Mouse (Mus musculus) heart, embryonic 14.5 days (tissue): ENCODE data around the gene Slbp. TPM values are rescaled to one million over a fixed set of nuclear protein-coding genes. Genes with fewer than 3 reads are reported as not detected.

Experiments used
- ATAC-seq: fragments of 200-750 bp; cut with Nextera tagmentation; 2 replicates; pipeline ENCODE4 v1.8.0; 2017; ENCODE audit warnings: low read depth, moderate TSS enrichment; ENCODE audit not compliant: insufficient number of reproducible peaks, insufficient read depth, low FRiP score
- H3K27ac ChIP-seq, 2 experiments: fragments of 200-500 bp in 1 of 2; fragments of 300-500 bp in 1 of 2; sonication (generic) in 1 of 2; replicated peaks in 1 of 2; 2 replicates each; pipeline ENCODE4 v1.5.1; 2012 to 2014; ENCODE audit warnings: low read depth in 2 of 2, low read length in 2 of 2, control low read depth in 1 of 2, mild to moderate bottlenecking in 1 of 2, mixed read lengths in 1 of 2; ENCODE audit not compliant: control insufficient read depth in 1 of 2, insufficient read depth in 1 of 2
- H3K27me3 ChIP-seq: fragments of 300-500 bp; sonication (generic); 2 replicates; pipeline ENCODE4 v1.6.1; 2014; ENCODE audit warnings: mild to moderate bottlenecking, low read length, control low read depth; ENCODE audit not compliant: control insufficient read depth, insufficient read depth
- H3K36me3 ChIP-seq: fragments of 300-500 bp; sonication (generic); 2 replicates; pipeline ENCODE4 v1.6.1; 2014; ENCODE audit warnings: mild to moderate bottlenecking, control low read depth, low read length, mixed read lengths; ENCODE audit not compliant: control insufficient read depth, insufficient read depth
- H3K4me1 ChIP-seq, 2 experiments: fragments of 200-500 bp in 1 of 2; fragments of 300-500 bp in 1 of 2; sonication (generic) in 1 of 2; 2 replicates each; pipeline ENCODE4 v1.6.1; 2012 to 2014; ENCODE audit warnings: low read length in 2 of 2, control low read depth in 1 of 2, mixed read lengths in 1 of 2; ENCODE audit not compliant: control insufficient read depth in 2 of 2, insufficient read depth in 2 of 2
- H3K4me2 ChIP-seq: fragments of 300-500 bp; sonication (generic); 2 replicates; pipeline ENCODE4 v1.6.1; 2014; ENCODE audit warnings: mild to moderate bottlenecking, low read length
- H3K4me3 ChIP-seq, 2 experiments: fragments of 200-500 bp in 1 of 2; fragments of 300-500 bp in 1 of 2; sonication (generic) in 1 of 2; 2 replicates each; pipeline ENCODE4 v1.5.1; 2012 to 2014; ENCODE audit warnings: low read length in 2 of 2, mild to moderate bottlenecking in 2 of 2, control low read depth in 1 of 2, low read depth in 1 of 2, moderate library complexity in 1 of 2; ENCODE audit not compliant: control insufficient read depth in 1 of 2, insufficient read depth in 1 of 2
- H3K9ac ChIP-seq: fragments of 300-500 bp; sonication (generic); 2 replicates; pipeline ENCODE4 v1.6.1; 2014; ENCODE audit warnings: mild to moderate bottlenecking, low read length
- H3K9me3 ChIP-seq: fragments of 300-500 bp; sonication (generic); 2 replicates; pipeline ENCODE4 v1.6.1; 2016; ENCODE audit warnings: low read length, control low read depth; ENCODE audit not compliant: control insufficient read depth
- WGBS: fragments of 180-500 bp; shearing (Covaris S2); extraction: QIAGEN DNeasy Blood & Tissue Kit; methylation state at CpG from one replicate; pipeline ENCODE4 v1.1.7; 2014; 5-methylcytosine and 5-hydroxymethylcytosine counted together
- polyA plus RNA-seq: library from polyadenylated mRNA; unstranded; fragments of >200 nt; fragmentation: Nextera tagmentation; extraction: Ambion mirVana; gene quantifications from 2 replicates; pipeline ENCODE4 v1.2.1, GENCODE M21; 2014

The Slbp gene
- polyA plus RNA-seq, 1 experiment from 2014 or later, result 102 TPM

GRCm38 (mm10) chr5:33678244-33678643, 25.9 kb upstream of the Slbp start:
- H3K4me2 ChIP-seq, result no peak overlapping the region
- no peak overlapping the region for H3K9ac ChIP-seq
- ATAC-seq, result no peak
- H3K4me3 ChIP-seq, result no peak overlapping the region
- no peaks in the 10 kb centered on the region; a peak in 1 of 4 replicates for H3K4me1 ChIP-seq
- H3K9me3 ChIP-seq, result no peaks in the 10 kb centered on the region
- H3K27me3 ChIP-seq, result no peaks in the 10 kb centered on the region
- WGBS, result 78% methylated on average over 5 of the region's 5 CpGs
- H3K27ac ChIP-seq, result no peak overlapping the region
- peaks cover 2% of the 10 kb centered on the region; the same call in 1 of the 2 replicates for H3K36me3 ChIP-seq

- H3K9me3 ChIP-seq, result no peaks in the 10 kb centered on the region
- H3K9ac ChIP-seq, result no peak overlapping the region
- no peak for ATAC-seq
- H3K27me3 ChIP-seq, result no peaks in the 10 kb centered on the region
- H3K27ac ChIP-seq, result no peak overlapping the region
- no peaks in the 10 kb centered on the region; a peak in 1 of 4 replicates for H3K4me1 ChIP-seq
- whole genome bisulfite sequencing, result 3% methylated on average over 1 of the region's 1 CpGs
- H3K4me3 ChIP-seq, result no peak overlapping the region
- no peak overlapping the region for H3K4me2 ChIP-seq
- peaks cover 24% of the 10 kb centered on the region for H3K36me3 ChIP-seq
Observed at GRCm38 (mm10) chr5:33675964-33676363, 23.6 kb upstream of the Slbp start.

GRCm38 (mm10) chr5:33674439-33674838, 22.1 kb upstream of the Slbp start:
- Histone ChIP-seq H3K4me3 (no peak overlapping the region), H3K4me1 (no peaks in the 10 kb centered on the region; a peak in 1 of 4 replicates), H3K27ac (peak overlapping the region in 1 of 2 experiments; percentile 38; a peak in 2 of 4 replicates), H3K27me3 (no peaks in the 10 kb centered on the region), H3K4me2 (no peak overlapping the region), H3K9ac (no peak overlapping the region), H3K9me3 (no peaks in the 10 kb centered on the region), H3K36me3 (peaks cover 39% of the 10 kb centered on the region)
- no peak for ATAC-seq
- WGBS, result 77% methylated on average over 3 of the region's 3 CpGs

GRCm38 (mm10) chr5:33671659-33672058, 19.3 kb upstream of the Slbp start:
- H3K27me3 ChIP-seq, result no peaks in the 10 kb centered on the region
- no peak overlapping the region for H3K4me2 ChIP-seq
- WGBS, result 59% methylated on average over 5 of the region's 5 CpGs
- no peak for ATAC-seq
- H3K4me3 ChIP-seq, result no peak overlapping the region
- no peaks in the 10 kb centered on the region for H3K9me3 ChIP-seq
- H3K4me1 ChIP-seq, result no peaks in the 10 kb centered on the region; a peak in 1 of 4 replicates
- H3K36me3 ChIP-seq, result peaks cover 67% of the 10 kb centered on the region
- H3K27ac ChIP-seq, result 0 out of 4 replicates have a peak overlapping the region, but pooled peaks of 1 of the 2 experiments have one; percentile 46
- H3K9ac ChIP-seq, result no peak overlapping the region

GRCm38 (mm10) chr5:33668223-33668622, 15.8 kb upstream of the Slbp start:
- no peak overlapping the region for H3K9ac ChIP-seq
- H3K4me1 ChIP-seq, result no peaks in the 10 kb centered on the region
- no peak overlapping the region for H3K27ac ChIP-seq
- H3K4me2 ChIP-seq, result no peak overlapping the region
- no peak overlapping the region for H3K4me3 ChIP-seq
- ATAC-seq, result no peak
- H3K27me3 ChIP-seq, result no peaks in the 10 kb centered on the region
- H3K9me3 ChIP-seq, result no peaks in the 10 kb centered on the region
- peaks cover 92% of the 10 kb centered on the region for H3K36me3 ChIP-seq

- no peak for ATAC-seq
- peaks cover 56% of the 10 kb centered on the region for H3K36me3 ChIP-seq
- H3K27me3 ChIP-seq, result no peaks in the 10 kb centered on the region
- WGBS, result under 1% methylated on average over 26 of the region's 26 CpGs
- peak overlapping the region; percentile 92 for H3K4me2 ChIP-seq
- peaks cover 7 to 28% of the 10 kb centered on the region in 2 experiments for H3K4me1 ChIP-seq
- H3K27ac ChIP-seq, result peak overlapping the region; percentile 52 to 95
- peak overlapping the region; percentile 81 for H3K9ac ChIP-seq
- no peaks in the 10 kb centered on the region for H3K9me3 ChIP-seq
- H3K4me3 ChIP-seq, result peak overlapping the region; percentile 77 to 91
Observed at GRCm38 (mm10) chr5:33658664-33659050, 6.3 kb upstream of the Slbp start.

GRCm38 (mm10) chr5:33657787-33658663, 5.7 kb upstream of the Slbp start, which contains the start of the genes Tacc3 and Tmem129:
Gene Tacc3, plus strand, starts transcription at chr5:33658128.
Gene Tmem129, minus strand, starts transcription at chr5:33658416.
- Histone ChIP-seq H3K4me1 (peaks cover 7 to 33% of the 10 kb centered on the region in 2 experiments), H3K9ac (peak within 1 kb of the TSS; percentile 81), H3K27ac (peak within 1 kb of the TSS; percentile 95 to 99), H3K4me2 (peak within 1 kb of the TSS; percentile 92), H3K36me3 (peaks cover 58% of the 10 kb centered on the region), H3K4me3 (peak within 1 kb of the TSS; percentile 77 to 91), H3K9me3 (no peaks in the 10 kb centered on the region), H3K27me3 (no peaks in the 10 kb centered on the region)
- ATAC-seq, result peak; percentile 95
- WGBS, result under 1% methylated on average over 60 of the region's 60 CpGs
